Mouse (Mus musculus): ENCODE data around the gene Svs1.

- no peak for TF ChIP-seq ZNF384 (IDR thresholded peaks at IDR 0.05; ENCODE audit: low read depth, low read length)
- TF ChIP-seq ZC3H11A (IDR thresholded peaks at IDR 0.05; ENCODE audit: borderline replicate concordance, low read depth, low read length) = no peak
These were observed 26.8 kb downstream of the Svs1 start for GRCm38 (mm10) chr6:49013458-49013857.
